Mouse (Mus musculus) liver, embryonic 15.5 days (tissue): ENCODE data around the gene Sept9. TPM values are rescaled to one million over a fixed set of nuclear protein-coding genes. Genes with fewer than 3 reads are reported as not detected.

Experiments
- ATAC-seq: fragments of 200-750 bp; cut with Nextera tagmentation; 2 replicates; pipeline ENCODE4 v1.8.0; 2017; ENCODE audit warnings: moderate number of reproducible peaks, mild to moderate bottlenecking, moderate library complexity; ENCODE audit not compliant: insufficient read depth
- H3K27ac ChIP-seq: fragments of 300-500 bp; sonication (generic); replicated peaks from 2 replicates; pipeline ENCODE4 v1.5.1; 2015; ENCODE audit warnings: mild to moderate bottlenecking, inconsistent platforms
- H3K27me3 ChIP-seq: fragments of 300-500 bp; sonication (generic); 2 replicates; pipeline ENCODE4 v1.6.1; 2015; ENCODE audit warnings: mild to moderate bottlenecking, inconsistent platforms
- H3K36me3 ChIP-seq: fragments of 300-500 bp; sonication (generic); replicated peaks from 2 replicates; pipeline ENCODE4 v1.6.1; 2015; ENCODE audit warnings: moderate library complexity, mild to moderate bottlenecking, inconsistent platforms
- H3K4me1 ChIP-seq: fragments of 300-500 bp; sonication (generic); replicated peaks from 2 replicates; pipeline ENCODE4 v1.6.1; 2015; ENCODE audit warnings: inconsistent platforms
- H3K4me2 ChIP-seq: fragments of 300-500 bp; sonication (generic); 2 replicates; pipeline ENCODE4 v1.6.1; 2015; ENCODE audit warnings: moderate library complexity, mild to moderate bottlenecking, inconsistent platforms
- H3K4me3 ChIP-seq: fragments of 300-500 bp; sonication (generic); replicated peaks from 2 replicates; pipeline ENCODE4 v1.5.1; 2015; ENCODE audit warnings: mild to moderate bottlenecking, inconsistent platforms
- H3K9ac ChIP-seq: fragments of 300-500 bp; sonication (generic); 2 replicates; pipeline ENCODE4 v1.6.1; 2015; ENCODE audit warnings: moderate library complexity, mild to moderate bottlenecking, inconsistent platforms
- H3K9me3 ChIP-seq: fragments of 300-500 bp; sonication (generic); replicated peaks from 2 replicates; pipeline ENCODE4 v1.6.1; 2016; ENCODE audit warnings: inconsistent platforms
- WGBS: fragments of 180-500 bp; shearing (Covaris S2); methylation state at CpG from one replicate; pipeline ENCODE4 v1.1.7; 2015; ENCODE audit warnings: mixed read lengths; ENCODE audit not compliant: insufficient replicate concordance; 5-methylcytosine and 5-hydroxymethylcytosine counted together
- polyA plus RNA-seq: library from polyadenylated mRNA; unstranded; fragments of >200 nt; fragmentation: Nextera tagmentation; extraction: Ambion mirVana; gene quantifications from 2 replicates; pipeline ENCODE4 v1.2.1, GENCODE M21; 2015

Sept9 gene
- polyA plus RNA-seq, 1 experiment from 2014 or later = 41.0 TPM

DNA sequence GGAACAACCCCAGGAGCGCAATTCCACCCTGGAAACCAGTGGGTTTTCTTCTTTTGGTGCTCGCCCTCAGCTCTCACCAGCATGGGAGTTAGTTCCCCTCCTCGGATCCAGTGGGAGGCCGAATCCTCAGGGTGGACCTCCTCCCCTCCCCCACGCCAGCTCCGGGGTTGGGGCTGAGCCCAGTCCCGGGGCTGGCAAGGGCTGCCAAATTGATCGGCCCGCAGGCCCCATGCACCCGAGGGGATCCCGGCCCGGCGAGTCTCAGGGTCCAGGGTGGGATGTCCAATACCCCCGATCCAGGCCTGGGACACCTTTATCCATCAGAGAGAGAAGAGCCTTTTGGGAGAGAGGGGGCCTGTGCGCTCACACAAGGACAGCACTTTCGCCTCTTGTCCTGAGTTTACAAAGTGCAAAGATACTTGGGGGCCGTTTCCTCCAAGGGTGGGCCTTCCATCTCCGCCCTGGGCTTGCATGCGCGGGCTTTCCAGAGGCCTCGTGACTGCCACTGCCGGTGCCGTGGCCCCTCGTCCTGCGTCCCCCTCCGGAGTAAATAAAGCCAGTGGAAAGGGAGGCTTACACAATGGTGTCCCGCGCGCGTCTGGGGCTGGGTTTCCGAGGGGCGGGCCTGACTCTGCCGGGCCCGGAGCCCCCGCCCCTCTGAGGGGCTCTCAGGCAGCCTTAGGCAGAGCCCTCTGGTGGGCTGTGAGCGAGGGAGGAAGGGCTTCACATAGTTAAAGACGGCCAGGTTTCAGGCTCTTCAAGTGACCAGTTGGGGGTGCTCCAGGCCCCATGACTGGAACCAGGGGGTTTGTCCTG lies 67.7 kb downstream of the Sept9 start:
- H3K4me1 ChIP-seq = peaks cover 60% of the 10 kb centered on the region
- peak; percentile 26; the same call in 1 of the 2 replicates for ATAC-seq
- H3K27ac ChIP-seq = peak overlapping the region; percentile 24; the same call in 1 of the 2 replicates
- H3K9ac ChIP-seq = peak overlapping the region; percentile 21; the same call in 1 of the 2 replicates
- peaks cover 41% of the 10 kb centered on the region for H3K27me3 ChIP-seq
- H3K4me2 ChIP-seq = peak overlapping the region; percentile 65
- H3K9me3 ChIP-seq = no peaks in the 10 kb centered on the region
- peak overlapping the region; percentile 53 for H3K4me3 ChIP-seq
- 1% methylated on average over 37 of the region's 37 CpGs for WGBS
- no peaks in the 10 kb centered on the region for H3K36me3 ChIP-seq

DNA sequence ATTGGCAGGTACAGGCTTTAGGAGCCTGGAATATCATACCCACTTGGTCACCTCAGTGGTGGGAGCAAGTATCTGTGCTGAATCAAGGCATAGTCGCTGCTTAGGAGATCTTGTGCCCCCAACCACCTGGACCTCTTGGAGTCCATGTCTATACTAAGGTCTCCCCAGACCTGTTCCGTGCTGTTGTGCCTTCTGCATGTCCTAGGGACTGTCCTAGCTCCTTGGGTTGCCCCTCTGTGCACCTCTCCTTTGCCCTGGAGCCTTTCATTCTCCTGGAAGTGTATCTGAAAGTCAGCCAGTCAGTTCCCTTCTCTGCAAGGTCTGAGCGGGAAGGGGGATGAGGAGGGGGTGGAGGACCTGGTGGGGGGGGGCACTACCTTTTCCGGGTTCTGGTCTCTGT lies 68.4 kb downstream of the Sept9 start:
- Histone ChIP-seq H3K36me3 (no peaks in the 10 kb centered on the region), H3K9ac (no peak overlapping the region), H3K27ac (no peak overlapping the region), H3K4me3 (no peak overlapping the region), H3K27me3 (peaks cover 41% of the 10 kb centered on the region), H3K4me2 (peak overlapping the region; percentile 65; the same call in 1 of the 2 replicates), H3K4me1 (peaks cover 60% of the 10 kb centered on the region), H3K9me3 (no peaks in the 10 kb centered on the region)
- WGBS = 22% methylated on average over 4 of the region's 4 CpGs
- no peak for ATAC-seq

- no peak overlapping the region for H3K4me2 ChIP-seq
- H3K9ac ChIP-seq = no peak overlapping the region
- H3K27ac ChIP-seq = no peak overlapping the region
- H3K9me3 ChIP-seq = no peaks in the 10 kb centered on the region
- no peaks in the 10 kb centered on the region for H3K36me3 ChIP-seq
- H3K4me1 ChIP-seq = peaks cover 56% of the 10 kb centered on the region
- peaks cover 41% of the 10 kb centered on the region for H3K27me3 ChIP-seq
- H3K4me3 ChIP-seq = no peak overlapping the region
- no peak for ATAC-seq
- 52% methylated on average over 10 of the region's 10 CpGs for WGBS
Measured at GRCm38 (mm10) chr11:117268304-117268956, 69.0 kb downstream of the Sept9 start.

- Histone ChIP-seq H3K4me3 (no peak overlapping the region), H3K9ac (no peak overlapping the region), H3K4me2 (no peak overlapping the region), H3K4me1 (peaks cover 56% of the 10 kb centered on the region), H3K27ac (no peak overlapping the region), H3K36me3 (no peaks in the 10 kb centered on the region), H3K27me3 (peaks cover 40% of the 10 kb centered on the region), H3K9me3 (no peaks in the 10 kb centered on the region)
- no peak for ATAC-seq
- 61% methylated on average over 8 of the region's 8 CpGs for WGBS
Measured at GRCm38 (mm10) chr11:117269053-117269702, 69.7 kb downstream of the Sept9 start.

DNA sequence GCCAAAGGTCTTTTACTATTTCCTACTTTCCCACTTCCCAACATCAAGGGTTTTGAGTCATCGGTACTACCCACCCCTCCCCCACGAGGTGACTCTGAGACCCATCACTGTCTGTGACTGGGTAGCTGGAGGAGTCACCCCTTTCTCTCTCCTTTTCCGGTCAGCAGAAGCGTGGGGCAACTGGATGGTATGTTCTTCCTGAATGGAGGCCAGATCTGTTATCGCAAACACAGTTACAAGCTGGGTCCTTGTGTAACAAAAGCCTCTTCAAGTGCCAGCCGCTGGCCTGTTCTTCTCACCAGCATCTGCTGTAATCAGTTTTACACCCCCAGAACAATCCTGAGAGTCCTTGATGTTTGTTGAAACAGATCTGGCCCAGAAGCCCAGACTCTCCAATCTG lies 70.5 kb downstream of the Sept9 start:
- no peak for ATAC-seq
- Histone ChIP-seq H3K36me3 (no peaks in the 10 kb centered on the region), H3K4me2 (no peak overlapping the region), H3K4me1 (peaks cover 55% of the 10 kb centered on the region), H3K27ac (no peak overlapping the region), H3K4me3 (no peak overlapping the region), H3K9ac (no peak overlapping the region), H3K27me3 (peaks cover 32% of the 10 kb centered on the region), H3K9me3 (no peaks in the 10 kb centered on the region)
- WGBS = 52% methylated on average over 6 of the region's 6 CpGs

GRCm38 (mm10) chr11:117274973-117275372 lies 75.5 kb downstream of the Sept9 start:
- Histone ChIP-seq H3K9ac (no peak overlapping the region), H3K4me2 (no peak overlapping the region), H3K4me3 (no peak overlapping the region), H3K9me3 (no peaks in the 10 kb centered on the region), H3K27ac (no peak overlapping the region), H3K36me3 (no peaks in the 10 kb centered on the region), H3K4me1 (peaks cover 45% of the 10 kb centered on the region), H3K27me3 (no peaks in the 10 kb centered on the region)
- 54% methylated on average over 5 of the region's 5 CpGs for WGBS
- no peak for ATAC-seq

DNA sequence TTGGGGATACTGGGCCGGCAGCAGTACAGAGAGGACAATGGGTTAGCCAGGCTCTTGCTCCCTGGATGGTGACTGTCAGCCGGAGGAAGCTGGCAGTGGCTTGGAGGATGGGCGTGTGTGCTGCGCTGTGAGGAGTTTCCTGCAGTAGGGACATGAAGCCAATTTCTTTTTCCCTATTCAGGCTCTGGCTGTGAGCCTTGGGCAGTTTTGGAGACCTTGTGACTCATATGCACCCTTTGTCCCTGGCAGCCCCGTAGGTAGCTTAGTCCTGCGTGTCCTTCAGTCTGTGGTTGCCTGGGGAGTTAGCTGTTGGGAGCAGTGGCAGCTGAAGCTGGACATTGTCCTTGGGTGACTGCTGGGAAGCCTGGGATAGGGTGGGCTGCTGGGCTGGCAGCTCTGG lies 76.5 kb downstream of the Sept9 start:
- 42% methylated on average over 6 of the region's 6 CpGs for WGBS
- H3K9ac ChIP-seq = no peak overlapping the region
- no peak for ATAC-seq
- no peaks in the 10 kb centered on the region for H3K27me3 ChIP-seq
- no peak overlapping the region for H3K4me3 ChIP-seq
- no peak overlapping the region for H3K27ac ChIP-seq
- H3K4me2 ChIP-seq = no peak overlapping the region
- H3K4me1 ChIP-seq = peaks cover 49% of the 10 kb centered on the region
- H3K9me3 ChIP-seq = no peaks in the 10 kb centered on the region
- no peaks in the 10 kb centered on the region for H3K36me3 ChIP-seq

DNA sequence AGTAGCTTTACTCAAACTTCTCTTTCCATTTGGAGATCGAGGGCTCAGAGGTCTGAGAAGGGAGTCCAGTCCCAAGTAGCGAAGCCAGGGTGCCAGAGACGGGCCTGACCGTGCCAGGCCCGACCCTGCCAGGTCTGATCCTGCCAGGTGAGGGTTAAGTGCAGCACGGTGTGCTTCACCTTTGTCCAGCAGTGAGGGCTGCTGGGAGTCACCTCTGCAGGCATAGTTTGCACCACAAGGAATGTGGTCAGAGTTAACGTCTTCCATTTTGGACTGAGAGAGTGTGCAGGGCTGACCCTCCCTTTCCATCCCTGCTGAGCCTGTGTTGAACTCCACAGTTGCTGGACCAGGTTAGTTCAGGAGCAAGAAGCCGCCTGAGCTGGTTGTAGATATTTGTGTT lies 77.5 kb downstream of the Sept9 start:
- Histone ChIP-seq H3K27ac (no peak overlapping the region), H3K36me3 (no peaks in the 10 kb centered on the region), H3K4me3 (no peak overlapping the region), H3K9me3 (no peaks in the 10 kb centered on the region), H3K27me3 (no peaks in the 10 kb centered on the region), H3K4me1 (peaks cover 56% of the 10 kb centered on the region), H3K9ac (no peak overlapping the region), H3K4me2 (no peak overlapping the region)
- WGBS = 58% methylated on average over 8 of the region's 8 CpGs
- ATAC-seq = no peak

GRCm38 (mm10) chr11:117278113-117278512 lies 78.7 kb downstream of the Sept9 start:
- Histone ChIP-seq H3K27ac (no peak overlapping the region), H3K4me2 (no peak overlapping the region), H3K9ac (no peak overlapping the region), H3K4me3 (no peak overlapping the region), H3K9me3 (no peaks in the 10 kb centered on the region), H3K27me3 (no peaks in the 10 kb centered on the region), H3K36me3 (no peaks in the 10 kb centered on the region), H3K4me1 (peaks cover 63% of the 10 kb centered on the region)
- no peak for ATAC-seq
- WGBS = 50% methylated on average over 1 of the region's 1 CpGs

DNA sequence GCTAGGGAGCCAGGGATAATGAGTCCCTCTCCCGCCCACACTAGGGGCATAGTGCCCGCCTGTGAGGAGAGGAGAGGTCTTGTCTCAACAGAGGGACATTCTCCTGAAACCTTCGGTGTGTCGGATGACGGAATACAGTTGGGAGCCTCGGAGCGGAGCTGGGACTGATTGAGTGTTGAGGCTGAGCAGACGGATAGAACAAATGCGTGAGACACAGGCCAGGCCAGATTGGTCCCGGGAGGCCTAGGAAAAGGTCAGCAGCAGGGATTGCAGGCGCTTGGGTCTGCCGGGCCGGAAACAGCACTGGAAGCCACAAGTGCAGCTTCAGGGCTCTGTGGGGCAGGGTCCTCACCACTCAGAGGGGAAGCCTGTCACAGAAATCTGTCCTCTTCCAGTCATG lies 79.1 kb downstream of the Sept9 start:
- Histone ChIP-seq H3K4me3 (no peak overlapping the region), H3K36me3 (no peaks in the 10 kb centered on the region), H3K27me3 (no peaks in the 10 kb centered on the region), H3K9me3 (no peaks in the 10 kb centered on the region), H3K27ac (no peak overlapping the region), H3K4me2 (no peak overlapping the region), H3K4me1 (peaks cover 67% of the 10 kb centered on the region), H3K9ac (no peak overlapping the region)
- WGBS = 58% methylated on average over 13 of the region's 13 CpGs
- no peak for ATAC-seq

- H3K4me2 ChIP-seq = no peak overlapping the region
- H3K4me3 ChIP-seq = no peak overlapping the region
- 53% methylated on average over 4 of the region's 4 CpGs for WGBS
- ATAC-seq = peak; percentile 69
- H3K9ac ChIP-seq = no peak overlapping the region
- H3K27ac ChIP-seq = 0 out of 2 replicates have a peak overlapping the region, but pooled peaks have one; percentile 19
- peaks cover 73% of the 10 kb centered on the region for H3K4me1 ChIP-seq
- no peaks in the 10 kb centered on the region for H3K27me3 ChIP-seq
- H3K9me3 ChIP-seq = no peaks in the 10 kb centered on the region
- H3K36me3 ChIP-seq = no peaks in the 10 kb centered on the region
Measured at GRCm38 (mm10) chr11:117279993-117280392, 80.5 kb downstream of the Sept9 start.
